Mouse (Mus musculus): ENCODE results near the gene Olfr1507. TPM values are rescaled to one million over a fixed set of nuclear protein-coding genes. Genes with fewer than 3 reads are reported as not detected.

Olfr1507 gene
- polyA plus RNA-seq (2017; shearing (Covaris generic)) = not detected

DNA sequence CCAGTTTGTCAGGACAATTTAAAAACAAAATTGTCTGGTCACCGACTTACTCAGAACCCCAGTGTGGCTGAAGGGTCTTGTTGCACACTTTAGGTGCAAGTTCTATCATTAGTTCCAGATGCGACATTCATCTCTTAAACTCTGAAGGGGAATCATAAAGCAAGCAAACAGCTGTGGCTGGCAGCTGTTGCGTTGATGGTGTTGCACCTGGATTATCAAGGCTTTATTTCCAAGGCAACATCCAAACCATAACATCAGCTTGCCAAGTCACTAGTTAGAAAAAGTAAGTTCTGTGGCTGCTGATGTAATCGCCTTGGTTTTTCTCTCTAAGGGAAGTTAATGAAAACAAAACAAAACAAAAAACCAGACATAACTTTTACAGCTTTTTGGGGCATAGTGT, at the start of gene Olfr1507:
Gene Olfr1507 (minus strand): TSS at position 234 of the 400 bp plus-strand sequence.

DNA sequence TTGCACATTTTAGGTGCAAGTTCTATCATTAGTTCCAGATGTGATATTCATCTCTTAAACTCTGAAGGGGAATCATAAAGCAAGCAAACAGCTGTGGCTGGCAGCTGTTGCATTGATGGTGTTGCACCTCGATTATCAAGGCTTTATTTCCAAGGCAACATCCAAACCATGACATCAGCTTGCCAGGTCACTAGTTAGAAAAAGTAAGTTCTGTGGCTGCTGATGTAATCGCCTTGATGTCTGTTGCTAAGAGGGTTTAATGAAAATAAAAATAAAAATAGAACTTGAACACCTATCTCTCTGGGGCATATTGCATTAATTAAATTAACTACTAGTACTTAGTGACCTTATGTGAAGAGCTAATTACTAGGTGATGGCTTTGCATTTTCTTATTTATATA, 28.2 kb downstream of the Olfr1507 start, which contains the start of gene Olfr1508:
Gene Olfr1508 (minus strand): TSS at position 101 of the 400 bp plus-strand sequence.

DNA sequence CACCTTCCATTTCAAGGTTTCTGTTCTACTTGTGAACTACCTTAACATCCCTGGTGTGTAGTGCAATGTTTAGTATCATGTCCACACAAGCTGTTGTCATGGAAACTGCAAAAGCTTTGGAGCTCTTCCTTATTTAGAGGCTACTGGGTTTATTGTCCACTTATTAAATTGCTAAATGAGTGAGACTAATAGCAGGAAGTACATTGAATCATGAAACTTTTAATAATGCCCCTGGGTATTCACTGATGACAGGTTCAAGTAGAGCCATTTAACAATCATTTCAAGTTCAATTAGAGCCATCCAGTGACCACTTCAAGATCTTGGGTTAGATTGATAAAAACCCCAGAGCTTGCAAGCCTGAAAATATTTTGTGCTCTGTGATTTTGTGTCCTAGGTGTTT, 52.9 kb downstream of the Olfr1507 start, which contains the start of gene Olfr1509:
Gene Olfr1509 (plus strand): TSS at position 301 of the 400 bp plus-strand sequence.

Other genes with a start within 250 kb of the Olfr1507 start
- 10 to 100 TPM; 30.5 to 32.9 TPM for gene Chd8, start 238.0 kb downstream of the Olfr1507 start, polyA plus RNA-seq (2017; shearing (Covaris generic))
- gene Tox4, start 216.6 kb downstream of the Olfr1507 start, polyA plus RNA-seq (2017; shearing (Covaris generic)) = 10 to 100 TPM; 84.0 to 88.3 TPM
- 10 to 100 TPM; 15.0 to 22.1 TPM for gene Rab2b, start 216.2 kb downstream of the Olfr1507 start, polyA plus RNA-seq (2017; shearing (Covaris generic))
- gene Mettl3, start 190.6 kb downstream of the Olfr1507 start, polyA plus RNA-seq (2017; shearing (Covaris generic)) = 10 to 100 TPM; 49.0 to 56.2 TPM
- 1 to 10 TPM; 2.1 to 4.3 TPM for gene Sall2, start 167.0 kb downstream of the Olfr1507 start, polyA plus RNA-seq (2017; shearing (Covaris generic))
- under 1 TPM in 1 of 2 experiments, not detected in 1; 0.10 TPM for gene Olfr1513, start 139.3 kb downstream of the Olfr1507 start, polyA plus RNA-seq (2017; shearing (Covaris generic))
- not detected for gene Olfr1512, start 116.6 kb downstream of the Olfr1507 start, polyA plus RNA-seq (2017; shearing (Covaris generic))
- gene Olfr1511, start 98.4 kb downstream of the Olfr1507 start, polyA plus RNA-seq (2017; shearing (Covaris generic)) = under 1 TPM in 1 of 2 experiments, not detected in 1; 0.21 TPM
- gene Olfr1510, start 81.4 kb downstream of the Olfr1507 start, polyA plus RNA-seq (2017; shearing (Covaris generic)) = under 1 TPM in 1 of 2 experiments, not detected in 1; 0.38 TPM
- gene Olfr1509, start 52.8 kb downstream of the Olfr1507 start, polyA plus RNA-seq (2017; shearing (Covaris generic)) = not detected
- gene Olfr1508, start 28.3 kb downstream of the Olfr1507 start, polyA plus RNA-seq (2017; shearing (Covaris generic)) = under 1 TPM in 1 of 2 experiments, not detected in 1; 0.02 TPM